Mouse (Mus musculus) stomach, postnatal 0 days (tissue): ENCODE data around the gene Dst.

Experiments used
- CTCF ChIP-seq: IDR thresholded peaks from 2 replicates; pipeline ENCODE4 v1.5.1; 2016; ENCODE audit warnings: antibody characterized with exemption, low read depth, mild to moderate bottlenecking, moderate library complexity
- EP300 ChIP-seq: optimal IDR thresholded peaks from 2 replicates; pipeline ENCODE3; 2016; ENCODE audit warnings: antibody characterized with exemption

- TF ChIP-seq CTCF (no peak), EP300 (no peak)
Measured at GRCm38 (mm10) chr1:34218801-34219200, 310.8 kb downstream of the Dst start.
